Mouse (Mus musculus): ENCODE results near the gene Triobp. TPM values are rescaled to one million over a fixed set of nuclear protein-coding genes. Genes with fewer than 3 reads are reported as not detected.
"Not testable (repeated sequence)": the region's sequence is repeated elsewhere in the genome, so short reads cannot be mapped to it uniquely, and the experiment has no call there.

Triobp gene
- total RNA-seq, 2 experiments from 2014 or later, result 7.7 to 12.7 TPM

DNA sequence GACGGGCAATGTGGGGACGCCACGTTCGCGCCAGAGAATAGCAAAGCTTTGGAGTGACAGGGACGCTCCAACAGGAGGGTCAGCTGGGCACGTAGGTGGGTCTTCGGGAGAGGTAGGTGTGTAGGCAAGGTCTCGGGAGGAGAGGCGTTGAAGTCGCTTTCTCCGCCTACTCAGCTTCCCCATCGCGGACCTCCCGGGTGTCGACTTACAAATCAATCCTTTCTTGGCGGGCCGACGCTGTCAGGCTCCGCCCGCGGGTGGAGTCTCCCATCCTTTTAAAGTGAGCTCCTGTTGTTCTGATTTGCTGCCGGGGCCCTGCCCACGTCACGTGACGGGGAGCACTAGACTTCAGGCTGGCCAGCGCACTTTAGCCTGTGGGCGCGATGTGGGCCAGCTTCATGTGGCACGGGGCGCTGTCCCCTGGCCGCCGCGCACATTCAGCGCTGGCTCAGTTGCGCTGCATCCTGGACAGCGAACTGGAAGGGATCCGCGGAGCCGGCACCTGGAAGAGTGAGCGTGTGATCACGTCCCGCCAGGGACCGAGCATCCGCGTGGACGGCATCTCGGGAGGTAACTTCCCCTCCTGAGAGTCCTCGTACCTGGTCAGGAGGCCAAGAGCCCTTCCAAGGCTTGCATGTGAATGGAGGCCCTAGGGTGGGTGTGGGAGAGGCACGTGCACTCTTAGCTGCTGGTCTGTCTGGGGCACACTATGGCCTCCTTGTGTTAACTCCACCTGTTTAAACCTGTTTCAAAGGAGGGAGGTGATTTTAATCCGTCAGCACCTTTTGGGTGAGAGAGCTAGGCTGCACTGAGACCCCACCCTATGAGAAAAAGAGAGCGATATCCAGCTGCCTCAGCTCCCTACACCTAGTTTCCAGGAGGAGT is 83.3 kb downstream of the Triobp start:
- DNase-seq, result peak; percentile 86 to 87

DNA sequence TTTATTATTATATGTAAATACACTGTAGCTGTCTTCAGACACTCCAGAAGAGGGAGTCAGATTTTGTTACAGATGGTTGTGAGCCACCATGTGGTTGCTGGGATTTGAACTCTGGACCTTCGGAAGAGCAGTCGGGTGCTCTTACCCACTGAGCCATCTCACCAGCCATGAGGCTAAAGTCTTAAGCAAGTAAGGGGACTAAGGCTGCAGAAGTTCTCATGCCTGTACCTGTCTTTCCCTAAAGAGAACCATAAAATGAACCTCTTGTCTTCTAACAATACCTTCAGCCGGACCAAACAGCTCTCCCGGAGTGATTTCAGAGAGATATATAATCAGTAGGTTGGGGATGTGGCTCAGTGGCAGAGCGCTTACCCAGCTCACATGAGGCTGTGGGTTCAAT is 84.4 kb downstream of the Triobp start:
- DNase-seq, result not testable (repeated sequence)

- peak; percentile 58 to 61 for DNase-seq
Measured at GRCm38 (mm10) chr15:79037913-79038328, 90.4 kb downstream of the Triobp start.

DNA sequence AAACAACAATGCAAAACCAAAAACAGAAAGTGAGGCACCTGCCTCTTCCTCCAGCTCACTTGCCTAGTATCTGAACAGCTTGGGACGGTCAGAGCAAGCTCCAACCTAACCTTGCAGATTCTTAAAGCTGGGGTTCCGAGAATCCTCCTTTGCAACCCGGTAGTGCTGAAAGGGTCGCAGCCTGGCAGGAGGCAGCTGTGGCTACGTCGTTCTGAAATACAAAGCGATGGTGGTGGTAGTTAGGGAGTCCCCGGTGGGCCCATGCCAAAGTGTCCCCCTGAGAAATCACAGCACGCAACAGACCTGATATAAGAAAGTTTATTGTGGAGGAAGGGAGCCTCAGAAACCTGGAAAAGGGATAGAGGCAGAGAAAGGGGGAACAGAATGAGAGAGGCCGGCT is 90.8 kb downstream of the Triobp start:
- DNase-seq, result no peak

GRCm38 (mm10) chr15:79038853-79039252 is 91.3 kb downstream of the Triobp start:
- peak; percentile 45 to 60 for DNase-seq

- DNase-seq, result no peak
Measured at GRCm38 (mm10) chr15:79040501-79041416, 93.2 kb downstream of the Triobp start.

- no peak for DNase-seq
Measured at GRCm38 (mm10) chr15:79041585-79041984, 94.1 kb downstream of the Triobp start, which contains the start of gene Galr3. Gene Galr3, plus strand, starts transcription at chr15:79041885.

- peak; percentile 32 to 34 for DNase-seq
Measured at GRCm38 (mm10) chr15:79042721-79043491, 95.4 kb downstream of the Triobp start.

GRCm38 (mm10) chr15:79044837-79045236 is 97.3 kb downstream of the Triobp start:
- no peak for DNase-seq

DNA sequence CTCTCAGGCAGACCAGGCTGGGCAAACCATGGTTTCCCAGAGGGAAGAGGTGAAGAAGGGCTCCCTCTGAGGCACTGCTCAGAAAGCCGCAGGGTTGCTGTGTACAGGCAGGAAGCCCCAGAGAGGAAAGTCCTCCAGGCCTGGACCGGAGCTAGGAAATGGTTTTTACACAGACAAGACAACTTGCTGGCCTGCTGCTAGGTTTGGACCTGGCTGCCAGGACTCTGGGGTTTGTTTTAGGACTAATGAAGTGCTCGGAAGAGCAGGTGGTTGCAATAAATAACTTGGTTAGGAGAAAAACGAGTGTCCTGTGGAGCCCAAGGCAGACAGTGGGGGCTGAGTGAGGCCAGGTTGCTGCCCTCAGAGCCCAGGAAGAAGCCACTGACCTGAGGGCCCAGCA is 100.7 kb downstream of the Triobp start:
- no peak for DNase-seq

DNA sequence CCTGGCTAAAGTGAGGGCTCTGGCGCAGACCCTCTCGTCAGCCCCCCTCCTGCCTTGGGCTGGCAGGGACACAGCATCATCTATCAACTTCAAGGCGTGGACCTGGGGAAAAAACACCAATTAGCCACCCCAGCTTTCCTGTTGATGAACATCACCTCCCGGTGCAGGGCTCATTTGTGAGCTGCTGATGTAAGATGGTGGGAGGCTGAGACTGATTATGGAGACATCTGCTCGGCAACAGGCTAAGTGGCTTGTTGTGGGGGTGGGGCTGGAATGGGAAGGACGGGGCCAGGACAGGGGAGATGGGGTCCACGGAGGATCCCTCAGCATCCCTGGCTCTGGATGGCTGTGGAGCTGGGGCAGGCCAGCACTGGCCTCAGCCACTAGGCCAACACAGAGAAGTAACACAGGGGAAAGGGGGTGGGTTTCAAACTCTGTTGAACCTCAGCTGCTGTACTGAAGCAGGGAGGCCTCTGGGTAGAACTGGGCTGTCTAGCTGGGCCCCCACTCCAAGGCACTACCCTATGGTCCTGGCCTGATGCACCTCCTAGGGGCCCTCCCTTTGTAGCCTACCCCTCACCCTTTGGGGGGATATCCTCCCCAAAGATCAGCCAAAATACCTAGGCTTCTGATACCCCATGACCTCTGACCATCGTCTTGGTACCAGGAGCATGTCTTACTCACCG is 102.8 kb downstream of the Triobp start:
- no peak for DNase-seq

DNA sequence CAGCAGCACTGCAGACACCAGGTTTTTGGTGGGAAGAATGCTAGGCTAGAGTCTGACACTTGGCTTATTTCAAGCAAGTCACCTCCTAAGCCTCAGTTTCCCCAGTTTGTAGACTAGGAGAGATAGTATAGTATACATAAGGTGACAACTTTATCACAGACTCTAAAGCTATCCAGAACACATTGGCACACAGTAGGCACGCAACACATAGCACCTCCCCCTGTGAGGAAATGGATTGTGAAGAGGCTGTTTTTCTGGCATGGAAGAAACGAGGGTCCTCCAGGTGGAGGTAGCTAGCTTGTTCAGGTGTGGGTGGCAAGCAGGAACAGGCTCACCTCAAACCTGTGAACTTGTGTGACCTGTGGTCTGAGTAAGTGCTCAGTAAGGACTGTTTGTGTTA is 103.4 kb downstream of the Triobp start:
- no peak for DNase-seq

GRCm38 (mm10) chr15:79051461-79052360 is 104.2 kb downstream of the Triobp start:
- DNase-seq, result peak in 1 of 2 experiments; percentile 40

- no peak for DNase-seq
Measured at GRCm38 (mm10) chr15:79052366-79052765, 104.8 kb downstream of the Triobp start.

Small RNA genes lying within 50 kb of the gene (microRNA-seq; reads per million reads assigned to microRNA genes)
- 0.42 to 0.60 reads per million in 2 experiments for gene Mir6956

Other genes with a start within 250 kb of the Triobp start
- 100 to 1,000 TPM; 181 to 207 TPM for gene Elfn2, start 229.0 kb upstream of the Triobp start, total RNA-seq (2021)
- 1 to 10 TPM; 5.4 to 6.2 TPM for gene Mfng, start 174.2 kb upstream of the Triobp start, total RNA-seq (2021)
- 1 to 10 TPM; 5.1 to 5.8 TPM for gene Card10, start 144.7 kb upstream of the Triobp start, total RNA-seq (2021)
- 10 to 100 TPM; 12.4 to 13.2 TPM for gene Cdc42ep1, start 105.1 kb upstream of the Triobp start, total RNA-seq (2021)
- not detected for gene Lgals2, start 92.2 kb upstream of the Triobp start, total RNA-seq (2021)
- gene Gga1, start 70.5 kb upstream of the Triobp start, total RNA-seq (2021), result 10 to 100 TPM; 56.2 to 58.6 TPM
- gene Gm49510, start 48.1 kb upstream of the Triobp start, total RNA-seq (2021), result under 1 TPM in 1 of 2 experiments, not detected in 1; 0.33 TPM
- 10 to 100 TPM; 32.0 to 33.3 TPM for gene Sh3bp1, start 48.0 kb upstream of the Triobp start, total RNA-seq (2021)
- gene Pdxp, start 33.8 kb upstream of the Triobp start, total RNA-seq (2021), result 100 to 1,000 TPM; 171 to 176 TPM
- gene Lgals1, start 21.0 kb upstream of the Triobp start, total RNA-seq (2021), result 10 to 100 TPM; 18.2 to 19.2 TPM
- 10 to 100 TPM; 36.7 to 39.5 TPM for gene Nol12, start 12.8 kb upstream of the Triobp start, total RNA-seq (2021)
- 10 to 100 TPM; 88.9 to 89.5 TPM for gene H1f0, start 80.7 kb downstream of the Triobp start, total RNA-seq (2021)
- not detected for gene Galr3, start 94.2 kb downstream of the Triobp start, total RNA-seq (2021)
- gene Ankrd54, start 115.2 kb downstream of the Triobp start, total RNA-seq (2021), result 10 to 100 TPM; 17.6 to 20.7 TPM
- gene Eif3l, start 127.5 kb downstream of the Triobp start, total RNA-seq (2021), result 10 to 100 TPM; 69.4 to 74.8 TPM
- gene Micall1, start 161.2 kb downstream of the Triobp start, total RNA-seq (2021), result 10 to 100 TPM; 33.1 to 34.5 TPM
- gene Polr2f, start 193.3 kb downstream of the Triobp start, total RNA-seq (2021), result 100 to 1,000 TPM in 1 of 2 experiments, 10 to 100 TPM in 1; 98.9 to 101 TPM
- 1 to 10 TPM; 8.9 to 9.3 TPM for gene 1700088E04Rik, start 193.5 kb downstream of the Triobp start, total RNA-seq (2021)
- 10 to 100 TPM; 28.9 to 31.6 TPM for gene Sox10, start 217.5 kb downstream of the Triobp start, total RNA-seq (2021)